Mouse (Mus musculus) left cerebral cortex, adult 11 months (tissue): Measurements from ENCODE around the gene Nab2.

Experiments
- DNase-seq: peaks from one replicate; pipeline ENCODE4 v3.0.0; 2022; ENCODE audit warnings: low spot score

Nab2 gene

DNA sequence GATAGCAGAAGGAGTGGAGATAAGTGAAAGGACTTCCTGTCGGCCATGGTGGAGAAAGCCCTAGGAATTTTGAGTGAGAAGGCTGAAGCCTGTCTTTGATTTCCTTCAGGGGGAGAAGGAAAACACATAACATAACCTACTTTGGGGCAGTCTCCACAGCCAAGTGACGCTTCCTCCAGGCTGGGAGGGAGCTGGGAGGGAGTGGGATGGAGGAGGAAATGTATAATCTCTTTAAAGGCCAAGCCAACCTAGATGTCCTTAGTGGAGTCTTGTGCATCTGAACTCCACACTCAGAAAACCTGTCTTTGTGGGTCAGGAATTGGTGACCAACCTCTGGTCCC, 53.4 kb downstream of the Nab2 start:
- DNase-seq, result no peak

DNA sequence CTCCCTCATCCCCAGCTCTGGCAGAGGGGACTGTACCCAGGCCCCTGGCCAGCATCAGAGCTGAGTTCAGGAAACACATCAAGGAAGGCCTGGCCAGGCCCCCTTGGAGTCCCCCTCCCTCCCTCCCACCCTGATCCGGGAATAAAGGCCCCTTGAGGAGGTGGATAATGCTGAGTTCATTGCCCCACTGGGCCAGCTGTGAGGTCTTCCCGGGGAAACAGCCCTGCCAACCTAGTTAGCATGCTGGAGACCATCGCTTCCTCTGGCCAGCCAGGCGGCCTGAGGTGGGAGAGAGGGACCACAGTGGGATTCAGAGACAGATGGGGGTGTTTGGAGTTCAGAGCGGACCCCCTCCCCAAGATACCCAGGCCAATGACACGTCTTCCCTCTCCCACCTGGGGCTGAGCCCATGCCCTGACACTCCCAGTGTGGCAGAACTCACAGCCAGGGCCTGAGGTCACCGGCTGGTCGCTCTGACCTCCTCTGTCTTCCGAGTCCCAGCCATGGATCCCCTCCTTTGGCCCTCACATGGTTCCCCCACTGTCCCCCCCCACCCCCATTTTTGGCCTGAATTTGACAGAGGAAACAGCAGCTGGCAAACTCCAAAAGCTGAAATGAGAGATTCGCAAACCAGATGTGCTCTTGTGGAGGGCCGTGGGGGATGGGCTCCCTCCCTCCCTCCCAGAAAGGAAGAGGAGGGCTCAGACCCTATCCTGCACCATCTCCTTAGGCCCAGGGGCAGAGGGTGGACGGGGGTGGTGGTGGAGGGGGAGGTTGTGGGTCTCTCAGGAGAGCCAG, 53.9 kb downstream of the Nab2 start:
- DNase-seq, result no peak

DNA sequence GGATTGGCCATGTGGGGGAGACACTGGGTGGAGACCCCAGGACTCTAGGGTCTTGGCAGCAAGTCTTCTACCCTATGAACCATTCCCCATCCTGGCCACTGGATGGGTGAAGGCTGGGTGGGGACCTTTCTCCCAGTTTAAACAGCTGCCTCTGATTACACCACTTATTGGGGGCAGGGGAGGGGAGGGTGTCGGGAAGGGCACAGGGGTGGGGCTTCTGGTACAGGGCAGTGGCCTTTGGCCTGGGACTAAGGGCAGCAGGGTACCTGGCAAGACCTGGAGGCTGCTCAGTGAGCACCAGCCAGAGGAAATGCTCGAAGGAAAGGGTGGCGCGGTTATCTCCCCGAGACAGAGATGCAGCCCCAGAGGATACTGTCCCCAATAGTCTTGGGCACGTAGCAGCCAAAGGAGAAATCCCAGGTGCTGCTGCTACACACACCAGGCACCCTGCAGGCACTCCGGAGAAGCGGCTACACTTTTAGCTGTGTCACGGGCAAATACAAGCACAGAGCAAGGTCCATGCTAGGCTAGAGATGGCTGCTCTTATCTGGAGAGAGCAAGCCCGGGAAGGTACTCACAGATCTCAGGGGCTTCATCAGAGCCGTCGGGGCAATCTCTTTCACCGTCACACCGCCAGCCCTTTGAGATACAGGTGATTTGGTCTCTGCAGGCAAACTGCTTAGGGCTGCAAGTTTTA, 56.1 kb downstream of the Nab2 start:
- no peak for DNase-seq
